Mouse (Mus musculus) midbrain, embryonic 14.5 days (tissue): Measurements from ENCODE around the gene Aup1. TPM values are rescaled to one million over a fixed set of nuclear protein-coding genes. Genes with fewer than 3 reads are reported as not detected.

Experiments
- ATAC-seq: fragments of 200-750 bp; cut with Nextera tagmentation; 2 replicates; pipeline ENCODE4 v1.8.0; 2017; ENCODE audit warnings: moderate number of reproducible peaks, moderate library complexity; ENCODE audit not compliant: low FRiP score, low TSS enrichment
- DNase-seq: peaks from one replicate; pipeline ENCODE4 v3.0.0-alpha.2; 2015
- H3K27ac ChIP-seq: fragments of 300-500 bp; sonication (generic); replicated peaks from 2 replicates; pipeline ENCODE4 v1.5.1; 2014; ENCODE audit warnings: mild to moderate bottlenecking, low read depth, low read length, moderate library complexity
- H3K27me3 ChIP-seq: fragments of 300-500 bp; sonication (generic); 2 replicates; pipeline ENCODE4 v1.6.1; 2014; ENCODE audit warnings: low read length, control low read depth, mixed read lengths; ENCODE audit not compliant: control insufficient read depth, insufficient read depth
- H3K36me3 ChIP-seq: fragments of 300-500 bp; sonication (generic); 2 replicates; pipeline ENCODE4 v1.6.1; 2014; ENCODE audit warnings: low read length, control low read depth; ENCODE audit not compliant: control insufficient read depth, insufficient read depth
- H3K4me1 ChIP-seq: fragments of 300-500 bp; sonication (generic); 2 replicates; pipeline ENCODE4 v1.6.1; 2014; ENCODE audit warnings: mild to moderate bottlenecking, antibody characterized with exemption, low read length, control low read depth; ENCODE audit not compliant: control insufficient read depth, insufficient read depth
- H3K4me2 ChIP-seq: fragments of 300-500 bp; sonication (generic); 2 replicates; pipeline ENCODE4 v1.6.1; 2014; ENCODE audit warnings: mild to moderate bottlenecking, low read length, moderate library complexity
- H3K4me3 ChIP-seq: fragments of 300-500 bp; sonication (generic); replicated peaks from 2 replicates; pipeline ENCODE4 v1.5.1; 2014; ENCODE audit warnings: low read depth, low read length
- H3K9ac ChIP-seq: fragments of 300-500 bp; sonication (generic); replicated peaks from 2 replicates; pipeline ENCODE4 v1.6.1; 2014; ENCODE audit warnings: mild to moderate bottlenecking, low read length, moderate library complexity
- H3K9me3 ChIP-seq: fragments of 300-500 bp; sonication (generic); 2 replicates; pipeline ENCODE4 v1.6.1; 2016; ENCODE audit warnings: low read length, control low read depth, mixed read lengths; ENCODE audit not compliant: control insufficient read depth
- WGBS: fragments of 180-500 bp; shearing (Covaris S2); extraction: QIAGEN DNeasy Blood & Tissue Kit; methylation state at CpG from one replicate; pipeline ENCODE4 v1.1.7; 2014; 5-methylcytosine and 5-hydroxymethylcytosine counted together
- polyA plus RNA-seq: library from polyadenylated mRNA; unstranded; fragments of >200 nt; fragmentation: Nextera tagmentation; extraction: Ambion mirVana; gene quantifications from 2 replicates; pipeline ENCODE4 v1.2.1, GENCODE M21; 2014

Aup1 gene
- polyA plus RNA-seq, 1 experiment from 2014 or later = 111 TPM

DNA sequence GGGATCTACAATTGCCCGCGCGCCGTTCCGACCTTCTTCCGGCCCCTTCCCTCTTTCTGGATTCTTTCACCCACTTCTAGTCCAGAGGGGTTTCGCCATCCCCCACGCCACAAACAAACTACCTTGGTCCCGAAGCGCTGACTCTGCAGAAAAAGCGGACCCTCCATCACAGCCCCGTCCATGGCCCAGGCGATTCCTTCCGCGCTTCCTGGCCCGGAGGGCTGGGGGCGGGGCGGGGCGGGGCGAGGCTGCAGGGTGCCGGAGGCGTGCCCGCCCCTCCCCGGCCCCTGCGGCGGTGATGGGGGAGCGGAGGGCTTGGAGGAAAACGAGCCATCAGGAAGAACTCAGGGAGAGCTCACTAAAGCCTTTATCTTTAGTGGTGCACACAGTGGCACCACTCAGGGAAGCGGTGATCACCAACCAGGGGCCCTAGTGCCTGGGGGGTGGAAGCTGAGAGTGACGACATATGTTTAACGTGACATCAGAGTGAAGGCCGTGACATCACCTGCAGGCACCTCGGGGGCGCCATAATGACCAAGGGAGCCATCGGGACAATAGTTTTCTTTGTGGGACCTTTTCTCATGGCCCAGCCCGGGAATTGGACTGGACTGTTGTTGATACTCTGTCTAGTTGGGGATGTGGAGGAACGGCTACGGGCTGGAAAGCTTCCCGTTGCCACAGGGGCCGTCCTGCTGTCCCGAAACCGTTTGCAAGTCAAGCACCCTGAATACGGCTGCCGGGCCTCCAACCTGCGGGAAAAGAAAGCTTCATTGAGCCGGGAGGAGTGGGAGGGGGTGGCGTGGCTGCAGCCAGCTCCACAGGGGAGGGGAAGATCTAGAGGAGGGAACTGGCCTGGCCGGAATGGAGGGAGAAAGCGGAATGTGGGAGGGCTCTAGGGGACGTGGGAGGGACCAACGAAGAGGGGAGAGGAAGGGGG is 20.8 kb upstream of the Aup1 start, which contains the start of the genes Dok1 and Loxl3:
Dok1 (minus strand) TSS at position 223 of the 937 bp plus-strand sequence.
Loxl3 (plus strand) TSS at position 925 of the 937 bp plus-strand sequence.
- H3K36me3 ChIP-seq = no peaks in the 10 kb centered on the region
- no peaks in the 10 kb centered on the region for H3K9me3 ChIP-seq
- H3K4me2 ChIP-seq = peak within 1 kb of the TSS; percentile 76
- H3K4me3 ChIP-seq = peak within 1 kb of the TSS; percentile 43
- under 1% methylated on average over 51 of the region's 51 CpGs for WGBS
- ATAC-seq = peak; percentile 71
- H3K27me3 ChIP-seq = peaks cover 33% of the 10 kb centered on the region
- H3K4me1 ChIP-seq = peaks cover 21% of the 10 kb centered on the region
- H3K9ac ChIP-seq = peak within 1 kb of the TSS; percentile 43
- peak within 1 kb of the TSS; percentile 55; the same call in 1 of the 2 replicates for H3K27ac ChIP-seq
- DNase-seq = peak; percentile 68

- Histone ChIP-seq H3K4me1 (peaks cover 22% of the 10 kb centered on the region), H3K27ac (no peak overlapping the region), H3K9me3 (no peaks in the 10 kb centered on the region), H3K4me3 (peak overlapping the region; percentile 43), H3K36me3 (no peaks in the 10 kb centered on the region), H3K27me3 (peaks cover 33% of the 10 kb centered on the region), H3K4me2 (peak overlapping the region; percentile 76), H3K9ac (no peak overlapping the region)
- no peak for ATAC-seq
- no peak for DNase-seq
- 16% methylated on average over 5 of the region's 5 CpGs for WGBS
These were observed 19.8 kb upstream of the Aup1 start for GRCm38 (mm10) chr6:83034463-83035055.

DNA sequence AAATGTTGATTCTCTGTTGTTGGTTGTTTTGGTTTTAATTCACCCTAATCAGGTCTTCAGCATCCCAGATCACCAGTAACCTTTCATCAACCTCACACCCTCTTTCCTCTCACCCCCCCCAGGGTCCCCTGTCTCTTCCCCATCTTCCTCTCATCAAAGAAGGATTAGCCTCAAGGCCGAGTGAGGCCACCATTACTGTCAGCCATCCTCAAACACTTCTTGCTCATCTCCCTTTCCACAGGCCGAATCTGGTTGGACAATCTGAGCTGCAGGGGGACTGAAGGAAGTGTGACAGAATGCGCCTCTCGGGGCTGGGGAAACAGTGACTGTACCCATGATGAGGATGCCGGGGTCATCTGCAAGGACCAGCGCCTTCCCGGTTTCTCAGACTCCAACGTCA is 17.1 kb upstream of the Aup1 start:
- no peak for DNase-seq
- no peak overlapping the region for H3K9ac ChIP-seq
- no peaks in the 10 kb centered on the region for H3K9me3 ChIP-seq
- WGBS = 80% methylated on average over 8 of the region's 8 CpGs
- no peak overlapping the region for H3K4me3 ChIP-seq
- ATAC-seq = no peak
- H3K36me3 ChIP-seq = no peaks in the 10 kb centered on the region
- H3K4me2 ChIP-seq = no peak overlapping the region
- peaks cover 17% of the 10 kb centered on the region for H3K27me3 ChIP-seq
- H3K27ac ChIP-seq = no peak overlapping the region
- H3K4me1 ChIP-seq = peaks cover 19% of the 10 kb centered on the region

- DNase-seq (peak; percentile 91), ATAC-seq (peak; percentile 71)
- WGBS = 8% methylated on average over 24 of the region's 24 CpGs
- Histone ChIP-seq H3K4me2 (peak overlapping the region; percentile 63), H3K36me3 (no peaks in the 10 kb centered on the region), H3K27ac (no peak overlapping the region; the same call in 1 of the 2 replicates), H3K9me3 (no peaks in the 10 kb centered on the region), H3K4me3 (peak overlapping the region; percentile 23), H3K27me3 (peaks cover 4% of the 10 kb centered on the region; the same call in 1 of the 2 replicates), H3K9ac (peak overlapping the region; percentile 36), H3K4me1 (peaks cover 9% of the 10 kb centered on the region)
These were observed 15.8 kb upstream of the Aup1 start for GRCm38 (mm10) chr6:83038496-83039012.

DNA sequence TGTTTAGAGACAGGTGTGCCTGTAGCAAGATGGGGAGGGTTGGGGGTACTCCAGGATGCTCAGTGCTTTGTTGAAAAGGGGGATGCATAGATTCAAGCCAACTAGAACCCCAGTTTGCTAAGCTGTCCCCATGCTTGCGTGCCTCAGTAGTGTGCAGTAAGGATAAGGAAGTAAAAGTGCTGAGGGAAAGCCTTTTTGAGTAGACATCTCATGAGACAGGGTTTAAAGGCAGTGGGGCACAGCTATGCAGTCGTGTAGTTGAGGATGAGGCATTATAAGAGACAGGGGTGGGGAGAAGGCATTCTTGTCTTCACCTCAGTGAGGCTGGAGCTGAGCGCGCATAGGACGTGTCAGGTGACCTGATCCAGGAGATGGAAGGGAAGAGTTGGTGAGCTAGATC is 13.7 kb upstream of the Aup1 start:
- H3K9ac ChIP-seq = no peak overlapping the region
- no peaks in the 10 kb centered on the region for H3K9me3 ChIP-seq
- no peak for ATAC-seq
- H3K4me3 ChIP-seq = no peak overlapping the region
- no peaks in the 10 kb centered on the region for H3K27me3 ChIP-seq
- DNase-seq = no peak
- no peaks in the 10 kb centered on the region for H3K36me3 ChIP-seq
- 80% methylated on average over 5 of the region's 5 CpGs for whole genome bisulfite sequencing
- peaks cover 6% of the 10 kb centered on the region; the same call in 1 of the 2 replicates for H3K4me1 ChIP-seq
- no peak overlapping the region for H3K27ac ChIP-seq
- no peak overlapping the region for H3K4me2 ChIP-seq

- H3K9ac ChIP-seq = no peak overlapping the region
- H3K27me3 ChIP-seq = no peaks in the 10 kb centered on the region
- ATAC-seq (no peak), DNase-seq (no peak)
- peaks cover under 1% of the 10 kb centered on the region; the same call in 1 of the 2 replicates for H3K4me1 ChIP-seq
- H3K27ac ChIP-seq = no peak overlapping the region
- 62% methylated on average over 6 of the region's 6 CpGs for WGBS
- H3K9me3 ChIP-seq = no peaks in the 10 kb centered on the region
- no peaks in the 10 kb centered on the region for H3K36me3 ChIP-seq
- H3K4me2 ChIP-seq = no peak overlapping the region
- no peak overlapping the region for H3K4me3 ChIP-seq
These were observed 10.8 kb upstream of the Aup1 start for GRCm38 (mm10) chr6:83043561-83043960.

DNA sequence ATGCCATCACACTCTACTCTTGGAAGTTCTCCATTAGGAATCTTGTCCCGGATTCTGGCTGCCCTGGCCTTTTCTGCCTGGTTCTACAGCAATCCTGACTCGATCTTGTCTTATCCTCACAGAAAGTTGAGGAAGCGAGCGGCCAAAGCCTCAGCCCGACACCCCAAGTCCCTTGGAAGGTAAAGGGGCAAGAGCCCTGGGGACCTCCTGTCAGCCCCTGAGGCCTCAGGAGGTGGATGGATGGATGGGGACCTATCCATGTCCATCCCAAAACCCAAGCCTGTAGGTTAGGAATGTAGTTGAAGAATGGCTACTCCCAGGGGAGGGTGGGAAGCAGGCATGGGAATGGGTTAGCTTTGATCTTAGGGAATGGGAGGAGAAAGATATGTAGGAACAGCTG is 10.3 kb upstream of the Aup1 start:
- Histone ChIP-seq H3K4me1 (no peaks in the 10 kb centered on the region; the same call in 1 of the 2 replicates), H3K27me3 (no peaks in the 10 kb centered on the region), H3K4me3 (no peak overlapping the region), H3K4me2 (no peak overlapping the region), H3K27ac (no peak overlapping the region), H3K9ac (no peak overlapping the region), H3K9me3 (no peaks in the 10 kb centered on the region), H3K36me3 (no peaks in the 10 kb centered on the region)
- DNase-seq (no peak), ATAC-seq (no peak)
- WGBS = 91% methylated on average over 5 of the region's 5 CpGs

- H3K4me2 ChIP-seq = no peak overlapping the region
- H3K4me3 ChIP-seq = no peak overlapping the region
- DNase-seq (no peak), ATAC-seq (no peak)
- WGBS = 82% methylated on average over 9 of the region's 9 CpGs
- no peaks in the 10 kb centered on the region for H3K4me1 ChIP-seq
- H3K36me3 ChIP-seq = no peaks in the 10 kb centered on the region
- no peak overlapping the region for H3K27ac ChIP-seq
- H3K9me3 ChIP-seq = no peaks in the 10 kb centered on the region
- H3K9ac ChIP-seq = no peak overlapping the region
- no peaks in the 10 kb centered on the region for H3K27me3 ChIP-seq
These were observed 9.6 kb upstream of the Aup1 start for GRCm38 (mm10) chr6:83044742-83045141.
